Comparison of ENCODE assay signal across 8 mouse cellular contexts in genomic region chr1:59763781-59764251, GRCm38 (mm10). TPM values are rescaled to one million over a fixed set of nuclear protein-coding genes. Genes with fewer than 3 reads are reported as not detected.
DNase-seq lines count a peak whose midpoint lies in the region; ATAC-seq lines count a peak whose summit lies in the region.

No protein-coding gene starts in this region.

- H3K4me2 ChIP-seq in forebrain, embryonic 12.5 days = peak overlapping the region; percentile 75

- H3K9me3 ChIP-seq in forebrain, embryonic 12.5 days = no peaks in the 10 kb centered on the region

- H3K4me1 ChIP-seq in forebrain, embryonic 12.5 days = peaks cover 18% of the 10 kb centered on the region

- no peak for DNase-seq in cerebellum, postnatal 14 days
- DNase-seq in adrenal gland, postnatal 36 days = peak; percentile 69 to 73
- peak; percentile 67 to 72 for DNase-seq in heart, postnatal 10 days
- DNase-seq in layer of hippocampus, adult 8-10 months (ENCODE audit: low spot score in 2 of 2) = peak; percentile 20 to 26
- peak; percentile 8 to 14 for DNase-seq in spleen, postnatal 36 days (ENCODE audit: low spot score in 2 of 2)

- H3K4me3 ChIP-seq in forebrain, embryonic 12.5 days (replicated peaks) = peak overlapping the region; percentile 95
- H3K4me3 ChIP-seq in macrophage (ENCODE audit: inconsistent target) = peak overlapping the region; percentile 93

- no peaks in the 10 kb centered on the region for H3K36me3 ChIP-seq in forebrain, embryonic 12.5 days (replicated peaks)
- H3K36me3 ChIP-seq in macrophage (ENCODE audit: inconsistent target) = no peaks in the 10 kb centered on the region

- ATAC-seq in cerebellum, adult (ENCODE audit: insufficient number of reproducible peaks, low FRiP score, low TSS enrichment) = peak; percentile 45
- peak; percentile 74 for ATAC-seq in forebrain, embryonic 12.5 days (ENCODE audit: low FRiP score)

- peak overlapping the region; percentile 99 for H3K27ac ChIP-seq in forebrain, embryonic 12.5 days
- peak overlapping the region; percentile 67 for H3K27ac ChIP-seq in macrophage

- H3K9ac ChIP-seq in forebrain, embryonic 12.5 days = peak overlapping the region; percentile 96

- WGBS in forebrain, embryonic 12.5 days = 1% methylated on average over 54 of the region's 55 CpGs
- WGBS in macrophage (ENCODE audit: missing documents) = under 1% methylated on average over 40 of the region's 55 CpGs

- H3K79me2 ChIP-seq in macrophage (ENCODE audit: inconsistent target) = peaks cover 47% of the 10 kb centered on the region

- intact Hi-C loops in heart, postnatal 10 days (cut with DNase I) = loop anchor here (2.0 to 5.0 kb wide), 2 partner anchors 33 to 65 kb away; no protein-coding TSS in a partner anchor

- no peaks in the 10 kb centered on the region for H3K27me3 ChIP-seq in forebrain, embryonic 12.5 days

RNA-seq across cellular contexts. Expression of gene Bmpr2, which starts 0.6 kb away (rescaled TPM):
- total RNA-seq in adrenal gland, postnatal 36 days (2021) = 10 to 100 TPM; 73.4 to 78.1 TPM
- polyA plus RNA-seq in forebrain, embryonic 12.5 days (2016; fragmentation: Nextera tagmentation; extraction: Ambion mirVana) = 12.5 and 13.0 TPM in 2 replicates
- total RNA-seq in heart, postnatal 10 days (2021) = 10 to 100 TPM; 51.1 to 52.2 TPM
- total RNA-seq in layer of hippocampus, adult 8-10 months (2022) = 10 to 100 TPM; 87.7 to 93.2 (median 90.8) TPM
- 10 to 100 TPM; 12.5 to 72.3 (median 43.5) TPM for total RNA-seq in macrophage (2018; cell fraction: chromatin; rRNA removed)
- total RNA-seq in macrophage (2018; cell fraction: cytosol; rRNA removed) = 10 to 100 TPM; 19.5 to 62.2 (median 36.7) TPM
- 10 to 100 TPM; 31.9 to 95.0 (median 55.3) TPM for total RNA-seq in macrophage (2018; cell fraction: nucleus; rRNA removed)
- 15.9 to 19.1 TPM (median 17.9 TPM) in 3 replicates for polyA plus RNA-seq in macrophage (2018)

Comparison
In these comparisons a context has a peak if more than half of its experiments do, and no peak if none do; other contexts are left out.
1. DNase-seq: peak in adrenal gland, postnatal 36 days (2 of 2), heart, postnatal 10 days (2 of 2), layer of hippocampus, adult 8-10 months (2 of 2) and spleen, postnatal 36 days (2 of 2); none in cerebellum, postnatal 14 days (0 of 2).